Mouse (Mus musculus) frontal cortex, adult (tissue): ENCODE results near the gene Syne3.

ENCODE experiments used
- ATAC-seq: cut with Nextera tagmentation; 2 replicates; pipeline ENCODE4 v1.9.2; 2017; ENCODE audit warnings: mild to moderate bottlenecking, moderate library complexity, mixed read lengths; ENCODE audit not compliant: low TSS enrichment

Syne3 gene

DNA sequence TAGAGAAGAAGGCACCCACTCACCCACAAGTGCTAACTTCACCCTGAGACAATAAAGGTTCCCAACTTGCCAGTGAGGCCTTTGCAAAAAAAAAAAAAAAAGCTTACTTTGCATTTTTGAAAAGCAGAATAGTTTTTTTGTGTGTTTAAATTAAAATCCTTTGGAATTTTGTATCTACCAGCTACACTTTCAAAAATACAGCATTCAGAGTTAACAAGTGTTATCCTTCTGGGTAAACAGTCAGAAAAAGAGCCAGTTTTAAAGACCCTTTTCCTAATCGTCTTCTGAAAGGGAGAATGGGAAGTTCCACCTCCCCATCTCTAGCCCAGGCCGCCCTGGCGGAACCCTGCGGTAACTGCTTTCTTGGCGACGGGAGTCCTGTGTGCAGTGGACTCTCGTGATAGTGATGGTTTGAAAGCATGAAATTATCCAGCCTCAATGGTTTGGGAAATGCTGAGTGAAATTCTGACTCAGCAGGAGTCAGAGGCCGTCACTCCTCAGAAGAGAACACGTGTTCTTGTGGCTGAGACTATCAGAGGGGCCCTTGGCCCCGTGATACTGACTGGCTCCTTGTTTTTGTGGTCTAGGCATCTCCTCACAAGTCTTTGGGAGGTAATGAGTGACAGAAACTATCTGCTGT lies 16.5 kb upstream of the Syne3 start:
- no peak for ATAC-seq

DNA sequence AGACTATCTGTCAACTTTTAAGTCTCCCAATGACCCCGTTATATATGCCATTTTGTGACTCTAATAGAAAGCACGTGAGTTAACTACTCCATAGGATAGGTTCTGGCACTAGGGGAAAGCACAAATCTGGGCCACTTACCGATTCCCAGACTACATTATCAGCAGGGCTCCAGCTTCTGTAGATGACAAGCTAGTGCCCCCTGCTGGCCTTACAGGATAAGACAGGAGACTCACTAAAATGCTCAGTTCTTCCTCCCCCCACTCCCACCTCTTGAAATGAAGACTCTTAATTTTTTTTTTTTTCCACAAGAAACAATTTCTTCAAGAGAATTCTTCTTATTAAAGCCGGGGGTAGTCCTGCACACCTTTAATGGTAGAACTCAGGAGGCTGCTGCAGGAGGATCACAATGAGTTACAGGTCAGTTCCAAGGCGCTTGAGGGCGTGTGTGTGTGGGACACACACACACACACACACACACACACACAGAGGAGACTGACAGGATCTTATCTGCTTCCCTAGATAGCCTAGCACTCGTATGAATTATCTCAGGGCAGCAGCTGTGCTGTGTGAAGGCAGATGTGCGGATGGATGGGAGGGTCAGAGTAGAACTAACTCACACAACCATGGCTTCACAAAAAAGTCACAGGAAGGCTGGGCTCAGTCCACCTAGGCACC lies 15.8 kb upstream of the Syne3 start:
- peak; percentile 86 for ATAC-seq

DNA sequence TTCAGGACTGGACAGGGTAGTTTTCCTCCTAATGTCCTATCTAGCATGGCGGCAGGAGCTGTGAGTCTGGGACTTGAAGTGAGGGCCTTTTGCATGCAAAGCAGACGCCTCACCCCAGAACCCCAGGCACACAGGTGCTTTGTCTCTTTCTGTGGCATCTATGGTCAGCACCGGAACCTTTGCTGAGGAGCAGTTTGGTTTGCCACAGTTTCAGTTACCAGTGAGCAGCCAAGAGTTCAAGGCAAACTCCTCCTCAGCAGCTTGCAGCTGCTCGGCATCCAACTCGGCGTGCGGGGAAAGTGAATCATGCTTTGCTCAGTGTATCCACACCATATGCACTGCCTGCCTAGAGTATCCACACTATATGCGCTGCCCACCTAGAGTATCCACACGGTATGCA lies 13.2 kb upstream of the Syne3 start:
- ATAC-seq, result no peak

DNA sequence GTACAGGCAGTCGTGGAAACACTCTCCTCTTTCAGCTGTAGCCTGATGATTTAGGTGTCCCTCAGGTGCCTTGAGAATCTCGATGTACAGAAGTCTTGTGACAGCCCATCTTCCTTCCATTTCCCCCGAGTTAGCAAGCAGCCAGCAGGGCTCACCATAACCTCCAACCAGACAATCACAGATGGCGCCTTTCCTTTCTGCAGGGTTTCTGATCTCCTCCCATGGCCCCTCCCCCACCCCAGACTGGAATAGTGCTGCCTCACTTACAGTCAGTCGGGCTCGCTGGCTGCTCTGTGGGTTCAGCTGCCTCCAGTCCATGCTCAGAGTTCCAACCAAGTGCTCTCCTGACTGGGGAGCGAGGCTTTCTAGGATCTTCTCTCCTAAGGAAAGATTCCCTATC lies 12.5 kb upstream of the Syne3 start:
- no peak for ATAC-seq

DNA sequence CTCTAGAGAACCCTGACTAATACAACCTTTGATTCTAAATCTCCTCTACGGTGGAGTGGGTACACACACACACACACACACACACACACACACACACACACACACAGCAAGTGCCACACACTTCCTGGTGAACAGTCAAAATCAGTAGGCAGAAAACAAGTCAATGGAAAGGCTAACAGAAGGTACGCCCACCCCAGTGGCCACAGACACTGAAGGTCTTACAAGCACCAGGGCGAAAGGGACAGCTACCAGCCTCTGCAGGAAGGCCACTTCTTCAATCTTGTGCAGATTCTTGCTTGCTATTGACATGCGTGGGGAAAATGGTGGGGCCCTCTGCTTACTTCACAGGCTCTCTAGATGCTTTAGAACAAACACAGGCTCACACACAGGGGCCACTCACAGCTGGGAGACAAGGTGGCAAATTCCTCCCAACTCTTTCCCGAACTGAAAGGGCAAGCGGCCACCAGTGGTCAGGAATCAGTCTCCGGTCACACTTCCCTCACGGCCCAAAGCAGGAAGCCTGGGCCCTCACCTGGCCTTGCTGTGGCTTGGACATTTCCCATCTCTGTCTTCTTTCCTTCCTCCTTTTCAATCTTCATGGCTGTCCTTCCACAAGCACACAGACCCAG lies 11.9 kb upstream of the Syne3 start:
- ATAC-seq, result no peak

DNA sequence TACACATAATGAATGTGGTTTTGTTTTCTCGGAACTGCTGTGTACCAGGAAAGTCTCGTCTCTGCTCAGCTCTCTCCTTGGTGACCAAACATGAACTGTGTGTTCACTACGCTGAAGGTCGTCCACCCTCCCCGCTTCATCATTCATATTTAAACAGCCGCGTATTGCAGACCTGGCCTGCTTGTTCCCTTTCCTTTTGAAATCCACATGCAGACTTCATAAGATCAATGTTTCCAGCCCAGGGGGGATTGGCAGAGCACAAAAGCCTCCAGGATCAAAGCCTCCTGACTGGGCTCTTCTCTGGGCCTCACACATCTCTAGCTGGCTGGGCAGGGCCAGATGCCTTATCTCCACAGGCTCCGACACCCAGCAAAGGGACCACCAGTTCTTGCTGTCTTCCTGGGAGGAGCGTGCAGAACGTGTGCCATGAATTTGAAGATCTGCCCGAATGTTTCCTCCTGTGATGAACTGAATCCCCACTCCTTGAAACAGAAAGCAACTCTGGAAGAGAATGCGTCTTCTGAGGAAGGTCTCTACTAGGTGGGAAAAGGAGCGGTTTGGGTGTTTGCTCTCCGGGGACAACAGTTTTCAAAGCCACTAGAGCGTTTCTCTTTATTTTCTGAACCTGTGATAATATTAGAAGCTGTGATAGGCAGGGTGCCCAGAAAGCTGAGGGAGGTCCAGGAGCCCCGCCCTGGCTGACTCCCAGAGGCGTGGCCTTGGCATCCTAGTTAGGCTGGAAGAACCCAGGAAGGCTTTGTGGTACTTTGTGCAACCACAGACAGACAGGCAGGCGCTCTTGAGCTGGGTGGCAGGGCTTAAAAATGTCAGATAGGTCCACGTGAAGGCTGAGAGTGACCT lies 10.0 kb upstream of the Syne3 start:
- no peak for ATAC-seq

DNA sequence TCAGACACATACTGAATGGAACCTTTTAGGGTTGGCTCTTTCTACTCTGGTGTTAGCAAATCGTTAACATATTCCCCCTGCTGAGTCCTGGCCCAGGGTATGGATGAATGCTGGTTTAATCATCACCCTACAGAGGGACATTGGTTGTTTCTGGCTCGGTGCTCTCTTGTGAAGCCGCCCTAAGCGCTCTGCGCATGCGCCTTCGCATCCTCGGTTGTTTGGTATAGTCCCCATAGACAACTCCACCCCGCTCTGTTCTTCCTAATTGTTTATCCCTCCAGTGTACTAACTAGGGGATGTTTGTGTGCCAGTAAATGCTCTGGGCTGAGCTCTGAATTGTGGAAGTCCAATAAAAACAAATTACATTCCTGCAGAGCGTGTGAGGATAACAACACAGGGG lies 7.0 kb upstream of the Syne3 start:
- no peak for ATAC-seq

DNA sequence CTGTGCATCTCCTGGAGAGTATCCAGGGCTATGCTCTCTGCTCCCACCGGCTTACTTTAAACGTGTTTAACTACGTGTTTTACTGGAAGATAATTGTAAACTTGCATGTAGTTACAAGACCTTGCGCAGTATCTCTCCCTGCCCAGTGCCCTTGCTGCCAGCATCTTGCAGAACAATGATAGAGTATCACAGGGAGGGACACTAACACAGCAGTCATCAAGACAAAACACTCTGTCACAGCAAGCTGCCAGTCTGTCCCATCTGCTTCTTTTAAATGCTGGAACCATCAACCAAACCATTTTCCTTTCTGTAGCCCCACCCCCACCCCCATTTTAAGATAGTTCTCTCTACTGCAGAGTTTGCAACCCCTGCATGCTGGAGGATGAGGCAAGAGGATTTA lies 6.6 kb upstream of the Syne3 start:
- ATAC-seq, result no peak

DNA sequence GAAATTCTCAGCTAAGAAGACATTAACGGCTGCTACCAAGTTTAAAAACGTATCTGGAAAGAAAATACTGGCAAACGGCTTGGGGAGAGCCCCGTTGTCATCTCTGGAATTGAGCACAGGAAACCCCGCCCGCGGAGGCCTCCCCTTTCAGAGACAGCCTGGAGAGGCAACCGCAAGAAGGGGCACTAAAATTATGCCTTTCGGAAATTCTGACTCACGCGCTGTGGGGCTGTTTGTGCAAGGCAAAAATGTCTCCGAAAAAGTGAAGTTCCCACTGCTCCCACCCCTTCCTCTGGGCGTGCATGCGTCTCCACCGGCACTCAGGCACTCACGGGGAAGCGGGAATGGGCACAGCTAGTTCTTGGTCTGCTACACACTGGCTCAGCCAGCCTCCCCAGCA lies 3.5 kb upstream of the Syne3 start:
- ATAC-seq, result peak; percentile 60

DNA sequence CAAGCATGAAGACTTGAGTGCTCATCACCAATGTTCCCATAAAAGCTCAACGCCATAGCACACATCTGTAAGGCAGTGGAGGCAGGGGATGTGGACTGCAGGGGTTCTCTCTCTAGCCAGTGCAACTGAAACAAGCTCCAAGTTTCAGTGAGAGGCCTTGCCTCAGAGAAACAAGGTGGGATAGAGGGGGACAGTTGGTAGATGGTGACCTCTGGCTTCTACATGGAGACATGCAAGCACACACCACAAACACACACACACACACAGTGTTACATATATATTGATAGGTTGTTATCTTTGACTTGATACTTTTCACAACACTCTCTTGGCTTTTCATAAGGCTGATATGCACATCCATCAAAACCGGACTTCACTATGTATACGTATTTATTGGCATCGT lies 2.7 kb upstream of the Syne3 start:
- no peak for ATAC-seq

DNA sequence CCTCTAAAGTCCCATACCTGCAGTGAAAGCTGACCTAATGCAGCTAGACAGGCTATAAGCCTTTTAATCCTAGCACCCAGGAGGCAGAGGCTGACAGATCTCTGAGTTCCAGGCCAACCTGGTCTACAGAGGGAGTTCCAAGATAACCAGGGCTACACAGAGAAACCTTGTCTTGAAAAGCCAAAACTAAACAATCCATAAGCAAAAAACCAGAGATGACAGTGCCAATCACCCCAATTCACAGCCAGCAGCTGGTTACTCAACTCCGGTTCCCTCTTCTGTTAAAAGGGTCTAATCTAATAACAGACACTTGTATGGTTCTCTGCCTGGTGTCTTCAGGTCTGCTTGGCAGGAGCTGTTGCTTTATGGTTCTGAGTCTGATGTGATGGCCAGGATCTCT lies 2.0 kb upstream of the Syne3 start:
- no peak for ATAC-seq

DNA sequence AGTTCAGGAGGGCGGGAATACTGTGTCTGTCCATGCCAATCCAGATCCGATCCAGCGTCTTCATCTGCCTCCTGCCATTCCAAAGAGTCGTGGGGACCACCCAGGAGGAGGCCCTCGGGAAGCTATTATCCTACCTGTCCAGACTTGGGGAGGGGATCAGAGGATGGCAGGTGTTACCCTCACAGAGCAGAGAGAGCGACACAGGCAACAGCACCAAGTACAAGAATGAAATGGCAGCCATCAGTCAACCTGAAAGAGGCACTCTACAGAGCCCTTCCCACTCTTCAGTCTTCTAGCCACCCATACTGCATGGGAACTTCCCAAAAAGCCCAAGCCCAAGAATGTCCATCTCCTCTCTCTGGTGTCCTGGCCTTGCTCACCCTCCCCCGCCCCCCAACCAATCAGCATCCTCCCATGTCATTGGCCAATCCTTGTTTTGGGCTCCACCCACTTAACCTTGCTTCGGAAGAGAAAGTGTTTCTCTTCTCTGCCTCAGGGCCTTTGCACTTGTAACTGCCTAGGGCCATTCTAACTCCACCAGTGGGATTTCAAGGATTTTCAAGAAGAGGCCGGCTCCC lies 693 bp upstream of the Syne3 start:
- ATAC-seq, result no peak

DNA sequence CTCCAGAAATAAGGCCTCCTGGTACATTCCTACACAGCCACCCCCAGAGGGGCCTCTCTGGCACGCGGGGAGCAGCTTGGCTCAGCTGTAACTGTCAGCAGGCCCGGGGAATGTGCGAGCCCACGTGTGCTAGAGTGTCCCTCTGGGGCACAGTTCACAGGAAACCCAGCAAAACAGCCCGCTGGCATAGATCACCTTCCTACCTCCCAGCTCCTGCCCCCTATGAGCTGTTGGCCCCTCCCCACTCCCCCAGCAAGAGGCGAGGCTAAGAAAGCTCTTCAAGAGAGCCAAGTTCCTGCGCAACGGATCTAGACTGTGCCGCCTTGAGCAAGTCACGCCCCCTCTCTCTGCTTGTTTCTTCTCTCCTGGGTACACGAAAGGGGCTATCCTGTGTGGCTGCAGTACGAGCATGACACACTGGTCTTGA lies 844 bp downstream of the Syne3 start:
- ATAC-seq, result peak; percentile 32

DNA sequence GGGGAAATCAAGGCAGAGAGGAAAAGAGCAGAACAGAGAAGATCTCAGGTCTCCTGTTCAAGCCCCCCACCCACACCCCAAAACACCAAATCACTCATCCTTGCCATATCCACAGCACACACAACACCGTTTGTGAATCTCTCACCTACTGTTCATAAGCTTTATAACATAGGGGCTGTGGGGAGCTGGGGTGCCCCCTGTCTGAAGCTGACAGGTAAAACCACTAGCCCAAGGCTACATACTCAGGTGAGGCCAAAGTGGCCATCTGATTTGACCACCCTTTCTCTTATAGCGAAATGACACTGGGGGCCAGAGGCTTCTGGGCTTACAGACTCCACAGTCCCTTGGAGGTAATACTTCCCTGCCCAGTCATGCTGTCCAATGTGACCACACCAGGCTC lies 1.5 kb downstream of the Syne3 start:
- no peak for ATAC-seq

DNA sequence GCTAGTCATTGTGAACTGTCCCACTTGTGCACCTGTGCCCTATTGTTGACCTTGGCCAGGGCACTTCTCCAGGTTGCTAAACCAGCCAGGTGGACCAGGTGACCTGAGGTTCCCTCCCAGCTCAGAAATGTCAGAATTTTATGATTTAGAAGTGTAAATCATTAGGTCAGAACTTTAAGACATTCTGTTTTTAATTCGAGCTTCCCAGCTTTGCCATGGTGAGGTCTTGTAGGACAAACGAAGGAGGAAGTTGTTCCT lies 4.0 kb downstream of the Syne3 start:
- ATAC-seq, result no peak

DNA sequence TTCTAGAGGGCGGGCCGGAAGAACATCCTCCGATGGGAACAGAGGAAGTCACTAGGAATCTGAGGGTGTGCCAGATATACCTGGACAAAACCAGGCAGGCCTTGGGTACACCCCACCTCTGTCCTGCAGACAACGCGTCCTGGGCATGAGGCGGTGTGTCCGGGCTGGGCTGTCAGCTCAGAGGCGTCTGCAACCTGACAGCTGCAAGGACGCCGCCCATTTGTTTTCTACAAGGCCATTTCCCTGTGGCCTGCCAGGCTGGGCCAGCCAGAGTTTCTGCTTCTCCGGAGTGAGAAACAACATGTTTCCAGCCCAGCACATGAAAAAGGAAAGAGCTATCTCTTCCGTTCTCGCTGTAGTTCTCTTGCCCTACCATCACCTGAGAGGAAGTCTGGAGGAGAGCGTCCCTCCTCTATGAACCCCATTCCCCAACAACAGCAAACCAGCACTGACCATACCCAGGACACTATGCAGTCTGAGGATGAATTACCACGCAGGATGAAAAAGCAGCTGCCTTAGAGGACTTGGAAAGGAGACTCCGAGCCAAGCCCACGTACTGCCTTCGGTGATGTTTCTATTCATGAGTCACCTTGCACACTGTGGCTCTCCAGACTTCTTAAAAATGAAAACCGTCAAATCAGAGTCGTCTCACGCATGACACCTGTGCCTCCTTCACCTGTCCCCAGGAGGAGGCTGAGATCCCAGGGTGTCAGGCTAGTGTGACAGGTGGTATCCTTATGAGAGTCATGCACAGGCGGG lies 4.5 kb downstream of the Syne3 start:
- peak; percentile 53 for ATAC-seq

DNA sequence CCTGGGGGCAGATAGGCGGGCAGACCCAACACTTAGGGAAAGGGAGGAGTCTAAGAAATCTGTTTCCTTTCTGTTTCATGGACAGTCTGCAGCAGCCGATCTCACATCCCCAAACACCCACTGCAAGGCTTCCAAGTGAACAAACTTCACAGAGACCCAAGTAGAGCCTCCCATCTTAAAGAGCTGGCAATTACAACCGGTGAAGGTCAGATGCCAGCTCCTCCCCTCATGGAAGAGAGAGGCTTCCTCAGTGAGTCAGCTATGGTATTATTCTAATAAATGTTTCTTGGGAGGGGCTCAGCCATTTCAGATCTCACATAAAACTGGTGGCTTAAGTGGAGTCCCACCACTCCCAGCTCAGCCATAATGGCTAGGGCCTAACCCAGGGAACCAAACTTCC lies 5.9 kb downstream of the Syne3 start:
- no peak for ATAC-seq

DNA sequence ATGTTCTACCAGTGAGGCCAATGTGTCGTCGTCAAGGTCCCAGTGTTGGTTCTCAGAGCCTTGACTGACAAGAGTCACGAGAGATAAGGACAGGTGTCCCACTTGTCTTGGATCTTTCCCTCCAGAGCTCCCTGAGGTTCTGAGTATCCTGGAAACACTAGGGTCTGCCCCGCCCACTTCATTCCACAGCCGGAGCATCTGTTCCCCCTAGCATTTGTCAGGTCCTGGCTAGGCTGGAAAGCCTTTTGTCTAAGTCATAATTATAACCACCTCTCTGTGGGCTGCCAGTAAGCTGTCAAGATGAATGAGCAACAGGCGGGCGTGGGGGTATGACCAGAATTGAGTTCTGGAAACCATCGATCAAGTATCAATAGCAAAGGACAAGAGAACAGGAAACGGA lies 6.5 kb downstream of the Syne3 start:
- no peak for ATAC-seq

DNA sequence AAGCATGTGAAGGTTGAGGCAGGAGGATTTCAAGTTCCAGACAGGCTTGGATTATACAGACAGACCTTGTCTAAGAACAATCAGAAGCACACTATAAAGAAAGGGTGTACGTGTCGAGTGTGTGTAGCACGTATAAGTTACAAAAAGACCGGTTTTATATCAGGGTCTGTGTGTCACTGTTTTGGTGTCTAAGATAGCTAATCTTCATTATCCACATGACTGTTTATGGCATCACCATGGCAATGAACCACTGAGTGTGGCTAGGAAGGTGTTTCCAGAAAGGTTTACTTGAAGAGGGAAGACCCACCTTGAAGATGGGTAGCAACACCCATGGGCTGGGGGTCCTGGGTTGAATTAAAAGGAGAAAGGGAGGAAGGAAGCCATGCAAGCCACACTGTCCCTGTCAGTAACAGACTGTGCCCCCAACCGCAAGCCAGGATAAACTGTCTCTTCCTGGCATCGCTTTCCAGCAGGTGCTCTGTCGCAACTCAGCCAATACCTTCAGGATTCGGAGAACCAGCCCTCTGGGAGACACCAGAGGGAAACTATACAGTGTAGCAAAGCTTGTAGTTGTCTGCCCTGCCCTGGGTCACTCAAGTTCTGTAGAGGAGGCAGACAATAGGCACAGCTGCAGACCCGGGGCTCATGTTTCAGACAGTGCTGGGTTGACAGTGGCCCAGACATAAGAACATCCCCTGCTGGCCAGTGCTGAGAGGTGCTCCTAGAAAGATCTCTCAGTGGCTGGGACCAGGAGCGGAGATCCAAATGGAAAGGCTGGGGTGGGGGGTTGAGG lies 7.1 kb downstream of the Syne3 start:
- ATAC-seq, result no peak

DNA sequence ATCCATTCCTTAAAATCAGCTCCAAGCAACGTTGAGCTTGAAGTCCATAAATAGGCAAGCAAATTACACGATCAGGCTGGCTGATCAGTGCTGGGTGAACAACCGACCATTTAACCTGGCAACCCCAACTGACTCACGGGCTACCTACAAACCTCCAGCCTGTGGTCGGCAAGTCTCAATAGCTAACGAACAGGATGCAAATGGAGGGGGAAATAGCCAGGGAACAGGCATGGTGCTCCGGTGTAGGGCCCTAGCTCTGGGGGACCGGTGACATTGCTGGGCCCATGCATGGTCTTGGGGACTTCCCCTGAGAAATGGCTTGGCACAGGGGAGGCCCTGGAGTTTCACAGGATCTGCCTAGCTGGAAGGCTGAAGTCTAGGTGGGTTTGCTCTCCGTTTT lies 8.3 kb downstream of the Syne3 start:
- ATAC-seq, result no peak
